Mouse (Mus musculus): ENCODE measurements around the gene Ddx42. TPM values are rescaled to one million over a fixed set of nuclear protein-coding genes. Genes with fewer than 3 reads are reported as not detected.

Gene Ddx42
- 35.1 and 40.9 TPM in 2 replicates for total RNA-seq (2023)

GRCm38 (mm10) chr11:106216730-106217490 is at the start of gene Ddx42:
TSS of gene Ddx42 (plus strand) at chr11:106216926.

DNA sequence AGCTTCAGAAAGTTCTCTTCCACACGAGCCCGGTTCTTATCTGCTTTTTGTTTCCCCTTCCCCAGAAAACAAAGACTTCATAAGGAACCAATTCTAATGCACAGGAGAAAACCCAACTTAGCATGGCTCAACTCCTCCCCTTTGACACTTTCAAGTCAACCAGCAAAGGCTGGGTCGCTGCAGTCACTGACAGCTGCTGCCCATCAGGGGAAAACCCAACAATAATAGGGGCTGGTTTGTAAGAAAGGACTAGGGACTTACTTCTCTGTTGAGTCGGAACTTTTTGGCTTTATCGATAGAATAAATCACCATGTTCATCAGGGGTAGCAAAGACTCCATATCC is 14.6 kb upstream of the Ddx42 start, which contains the start of gene Strada:
TSS of gene Strada (minus strand) at position 46 of the 343 bp plus-strand sequence.

DNA sequence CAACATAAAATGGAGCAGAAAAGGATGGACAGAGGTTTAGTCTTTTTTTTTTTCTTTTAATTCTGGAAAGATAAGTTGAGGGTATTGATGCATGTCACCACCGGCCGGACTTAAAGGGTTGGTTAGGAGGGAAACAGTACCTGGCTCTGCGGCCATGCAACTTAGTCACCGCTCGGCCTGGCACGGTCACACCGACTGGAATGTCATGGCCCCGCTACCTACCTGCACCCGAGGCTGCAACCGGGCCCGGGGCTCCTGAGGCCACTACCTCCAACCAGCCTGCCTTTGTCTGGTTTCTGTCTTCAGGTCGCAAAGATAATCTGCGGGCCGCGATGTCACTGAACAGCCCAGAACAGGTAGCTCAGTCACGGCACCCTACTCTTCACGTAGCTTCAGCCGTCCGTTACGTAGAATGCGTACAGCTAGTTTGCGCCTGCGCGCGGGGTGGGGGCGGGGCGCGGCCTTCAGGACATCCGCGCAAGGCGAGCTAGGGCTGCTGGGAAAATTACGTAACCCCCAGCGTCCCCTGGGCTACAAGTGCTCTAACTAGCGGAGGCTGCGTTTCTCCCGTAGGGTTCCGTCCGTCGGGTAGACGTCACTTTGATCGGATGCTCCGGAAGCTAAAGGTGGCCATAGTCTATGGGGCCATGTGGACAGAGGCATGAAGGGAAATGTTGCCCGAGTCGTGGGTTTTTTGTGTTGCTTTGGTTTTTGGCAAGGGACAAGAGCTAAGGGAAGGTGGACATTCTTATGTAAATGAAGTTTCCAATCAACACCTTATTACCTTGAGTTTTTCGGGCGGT is 598 bp upstream of the Ddx42 start, which contains the start of gene Ccdc47:
TSS of gene Ccdc47 (minus strand) at position 418 of the 803 bp plus-strand sequence.

GRCm38 (mm10) chr11:106255685-106256451 is 39.1 kb downstream of the Ddx42 start, which contains the start of the genes Ftsj3 and Psmc5:
TSS of gene Ftsj3 (minus strand) at chr11:106256079.
TSS of gene Psmc5 (plus strand) at chr11:106256154.

DNA sequence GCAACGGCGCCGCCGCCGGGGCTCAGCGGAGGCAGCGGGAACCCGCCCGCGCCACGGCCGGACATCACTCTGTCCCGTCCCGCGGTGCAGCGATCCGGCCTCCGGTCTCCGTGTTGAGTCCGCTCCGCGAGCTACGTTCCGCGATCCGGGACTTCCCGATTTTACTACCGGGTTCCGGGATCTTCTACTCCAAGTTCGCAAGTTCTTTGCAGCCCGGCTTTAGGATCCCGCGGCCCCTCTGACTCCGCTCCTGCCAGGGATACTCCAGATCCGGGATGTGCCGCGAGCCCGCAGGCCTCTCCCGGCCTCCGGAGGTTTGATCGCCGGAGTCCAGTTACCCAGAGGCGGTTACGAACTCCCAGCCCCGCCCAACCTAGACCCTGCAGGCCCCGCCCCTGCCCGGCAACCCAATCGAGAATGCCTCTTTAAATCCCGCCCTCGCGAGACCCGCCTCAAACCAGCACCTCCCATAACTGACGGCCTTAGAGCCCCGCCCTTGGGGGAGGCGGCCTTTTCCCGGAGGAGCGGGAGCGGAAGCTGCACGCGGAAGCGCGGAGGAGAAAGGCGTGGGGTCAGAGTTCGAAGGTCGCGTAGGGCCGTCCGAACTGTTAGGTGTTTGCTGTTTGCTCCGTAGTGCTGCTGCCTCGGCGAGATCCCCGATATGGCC is 56.1 kb downstream of the Ddx42 start, which contains the start of gene Smarcd2:
TSS of gene Smarcd2 (minus strand) at position 329 of the 667 bp plus-strand sequence.

GRCm38 (mm10) chr11:106276454-106276853 is 59.7 kb downstream of the Ddx42 start, which contains the start of gene Tcam1:
TSS of gene Tcam1 (plus strand) at chr11:106276672.

Other genes starting within 250 kb of the Ddx42 start
- 0.73 and 2.0 TPM in 2 replicates for gene Ace, start 249.0 kb upstream of the Ddx42 start, total RNA-seq (2023)
- gene Ace3, start 222.3 kb upstream of the Ddx42 start, total RNA-seq (2023), result not detected in 2 replicates
- not detected in 2 replicates for gene Kcnh6, start 208.8 kb upstream of the Ddx42 start, total RNA-seq (2023)
- gene Dcaf7, start 180.1 kb upstream of the Ddx42 start, total RNA-seq (2023), result 43.3 and 48.1 TPM in 2 replicates
- gene Taco1, start 150.9 kb upstream of the Ddx42 start, total RNA-seq (2023), result 3.5 and 4.1 TPM in 2 replicates
- 193 and 212 TPM in 2 replicates for gene Map3k3, start 132.3 kb upstream of the Ddx42 start, total RNA-seq (2023)
- gene Gm10840, start 56.1 kb upstream of the Ddx42 start, total RNA-seq (2023), result 2.3 and 4.2 TPM in 2 replicates
- gene Limd2, start 56.1 kb upstream of the Ddx42 start, total RNA-seq (2023), result 392 and 416 TPM in 2 replicates
- gene Strada, start 14.8 kb upstream of the Ddx42 start, total RNA-seq (2023), result 19.7 and 23.4 TPM in 2 replicates
- gene Ccdc47, start 582 bp upstream of the Ddx42 start, total RNA-seq (2023), result 22.5 and 24.8 TPM in 2 replicates
- gene Ftsj3, start 39.2 kb downstream of the Ddx42 start, total RNA-seq (2023), result 11.2 and 27.4 TPM in 2 replicates
- 26.6 and 32.7 TPM in 2 replicates for gene Psmc5, start 39.2 kb downstream of the Ddx42 start, total RNA-seq (2023)
- gene Smarcd2, start 56.0 kb downstream of the Ddx42 start, total RNA-seq (2023), result 74.7 and 86.4 TPM in 2 replicates
- gene Tcam1, start 59.7 kb downstream of the Ddx42 start, total RNA-seq (2023), result 0.16 TPM in 1 of 2 replicates, not detected in the other
- gene Gh, start 84.9 kb downstream of the Ddx42 start, total RNA-seq (2023), result not detected in 2 replicates
- 3.8 and 15.6 TPM in 2 replicates for gene Cd79b, start 97.8 kb downstream of the Ddx42 start, total RNA-seq (2023)
- gene Scn4a, start 136.4 kb downstream of the Ddx42 start, total RNA-seq (2023), result 0.07 and 0.09 TPM in 2 replicates
- gene Prr29, start 148.5 kb downstream of the Ddx42 start, total RNA-seq (2023), result not detected in 2 replicates
- gene Icam2, start 171.1 kb downstream of the Ddx42 start, total RNA-seq (2023), result 8.5 and 16.0 TPM in 2 replicates